Mouse (Mus musculus) cerebral cortex, adult 2 months (tissue): ENCODE measurements around the gene Gm20388.

ENCODE experiments used
- WGBS: fragments of 180-500 bp; shearing (Covaris S2); methylation state at CpG from one replicate; pipeline ENCODE4 v1.1.7; 2018; 5-methylcytosine and 5-hydroxymethylcytosine counted together

Gm20388 gene

DNA sequence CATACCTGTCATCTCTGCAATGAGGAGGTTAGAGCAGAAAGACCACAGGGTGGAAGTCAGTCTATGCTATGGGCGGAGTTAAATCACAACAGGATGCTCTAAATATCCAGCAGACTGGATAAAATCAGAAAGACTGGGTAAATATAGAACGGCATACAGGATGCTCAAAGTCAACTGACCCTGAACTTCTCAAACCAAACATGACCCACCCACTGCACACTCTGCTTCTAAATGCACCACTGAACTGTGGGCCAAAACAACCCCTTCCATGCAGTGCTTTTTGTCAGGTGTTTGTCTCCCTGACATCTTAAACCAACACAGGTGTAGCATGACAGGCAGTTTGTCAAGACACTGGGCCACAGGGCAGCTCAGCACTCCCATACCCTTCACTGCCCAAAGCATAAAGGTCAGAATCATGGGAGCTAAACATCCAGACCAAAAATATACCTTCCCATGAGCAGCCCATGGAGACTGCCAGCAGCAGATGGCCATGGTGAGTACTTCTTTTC lies 3027.0 kb downstream of the Gm20388 start:
- 59% methylated on average over 2 of the region's 2 CpGs for WGBS

DNA sequence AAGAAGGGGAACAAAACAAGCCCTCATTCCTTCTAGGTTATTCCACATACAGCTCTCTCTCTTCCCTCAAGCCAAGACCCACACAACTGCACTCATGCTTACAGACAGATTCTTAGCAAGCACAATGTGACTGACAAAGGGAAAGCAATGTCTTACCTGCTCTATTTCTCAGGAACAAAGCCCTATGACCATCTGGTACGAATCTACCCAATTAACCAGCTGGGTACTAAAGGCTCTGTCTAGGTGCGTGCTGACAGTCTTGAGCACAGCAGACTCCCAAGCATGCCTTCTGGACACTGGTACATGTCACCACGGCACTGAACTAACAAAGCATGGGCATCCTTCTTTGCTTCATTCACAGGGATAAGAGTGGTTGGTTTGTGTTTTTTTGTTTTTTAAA lies 3027.5 kb downstream of the Gm20388 start:
- 41% methylated on average over 3 of the region's 3 CpGs for WGBS

DNA sequence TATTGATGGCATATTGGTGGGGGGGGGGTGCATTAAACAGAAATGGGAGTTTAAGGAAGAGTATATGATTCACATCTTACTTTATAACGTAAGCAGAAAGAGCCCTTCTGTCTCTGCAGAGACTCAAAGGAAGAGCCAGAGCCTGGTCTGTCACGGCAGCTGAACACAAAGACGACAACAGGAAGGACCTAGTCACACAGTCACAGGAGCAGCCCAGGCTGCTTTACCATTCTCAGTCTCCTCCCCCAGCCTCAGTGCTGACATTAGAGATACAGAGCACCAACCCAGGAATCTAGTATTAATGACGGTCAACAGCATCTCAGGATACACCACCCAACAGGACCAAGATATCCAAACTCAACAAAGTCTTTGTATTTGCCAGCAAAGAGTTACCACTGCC lies 3027.9 kb downstream of the Gm20388 start:
- WGBS: 22% methylated on average over 4 of the region's 4 CpGs

DNA sequence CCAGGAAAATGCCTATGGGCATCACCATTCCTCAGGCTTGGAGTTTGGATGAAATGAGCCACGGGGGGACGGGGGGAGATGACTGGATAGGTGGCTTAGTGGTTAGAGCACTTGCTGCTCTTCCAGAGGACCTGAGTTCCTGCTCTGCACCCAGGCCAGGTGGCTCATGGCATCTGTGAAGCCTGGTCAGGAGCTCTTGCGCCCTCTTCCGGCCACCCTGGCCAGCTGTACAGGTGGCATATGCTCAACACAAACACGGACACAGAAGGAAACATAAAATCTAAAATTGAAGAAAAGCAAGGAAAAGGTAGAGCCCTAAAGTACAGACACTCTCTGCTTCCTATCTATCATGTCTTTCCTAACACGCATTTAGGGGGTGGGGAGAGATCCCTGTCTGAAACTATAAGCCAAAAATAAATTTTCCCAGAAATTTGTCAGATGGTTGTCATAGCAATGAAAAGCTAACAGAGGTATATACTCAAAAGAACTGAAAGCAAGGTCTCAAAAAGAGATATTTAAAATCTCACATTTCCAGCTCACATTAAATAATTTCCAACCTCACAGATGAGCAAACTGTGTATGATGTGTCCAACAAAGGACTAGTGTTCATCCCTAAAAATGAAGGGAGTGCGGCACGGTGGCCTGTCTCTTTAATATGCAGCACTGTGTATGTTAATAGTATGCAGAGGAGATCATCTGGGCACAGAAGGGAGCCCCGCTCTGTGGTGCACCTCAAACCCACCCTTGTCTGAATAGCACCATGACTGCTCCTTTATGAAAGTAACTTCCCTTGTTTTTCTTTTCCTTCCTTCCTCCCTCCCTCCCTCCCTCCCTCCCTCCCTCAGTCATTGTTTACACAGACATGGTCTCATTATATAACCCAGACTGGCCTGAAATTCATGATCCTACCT lies 3032.4 kb downstream of the Gm20388 start:
- WGBS: 40% methylated on average over 9 of the region's 9 CpGs

DNA sequence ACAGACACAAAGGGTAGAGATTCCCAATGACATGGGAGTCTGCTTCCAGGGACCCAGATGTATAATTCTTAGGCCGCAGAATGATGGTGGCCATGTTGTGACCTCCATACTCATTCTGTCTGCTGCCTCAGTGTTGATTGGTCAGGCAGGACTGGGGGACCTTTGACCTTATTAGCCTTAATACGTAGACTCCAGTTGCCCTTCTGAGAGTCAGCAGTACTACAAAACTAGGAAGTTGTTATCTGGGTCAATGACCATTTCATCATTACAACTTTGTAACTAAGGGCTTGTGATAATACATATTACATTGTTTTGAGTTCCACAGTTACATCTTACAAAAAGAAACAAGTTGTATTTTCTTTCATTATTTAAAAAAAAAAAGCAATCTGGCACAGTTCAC lies 3035.1 kb downstream of the Gm20388 start:
- 78% methylated on average over 2 of the region's 2 CpGs for WGBS

DNA sequence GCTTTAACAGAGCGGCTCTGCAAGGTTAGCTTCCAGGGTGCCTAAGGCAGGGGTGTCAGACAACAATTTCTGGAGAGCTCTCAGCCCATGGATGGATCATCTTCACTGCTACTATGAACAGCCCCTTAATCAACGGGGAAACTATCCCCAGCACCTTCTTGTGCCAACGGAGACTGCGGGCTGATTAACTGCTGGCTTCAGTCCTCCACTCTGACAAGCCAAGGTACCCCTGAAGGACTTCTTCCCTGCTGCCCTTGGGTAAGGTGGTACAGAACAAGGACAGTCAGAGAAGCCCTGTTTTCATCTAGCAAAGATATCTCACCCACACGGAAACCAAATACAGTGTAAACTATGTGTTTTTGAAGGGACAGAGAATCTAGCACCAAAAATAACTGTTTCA lies 3039.1 kb downstream of the Gm20388 start:
- 52% methylated on average over 5 of the region's 5 CpGs for WGBS

DNA sequence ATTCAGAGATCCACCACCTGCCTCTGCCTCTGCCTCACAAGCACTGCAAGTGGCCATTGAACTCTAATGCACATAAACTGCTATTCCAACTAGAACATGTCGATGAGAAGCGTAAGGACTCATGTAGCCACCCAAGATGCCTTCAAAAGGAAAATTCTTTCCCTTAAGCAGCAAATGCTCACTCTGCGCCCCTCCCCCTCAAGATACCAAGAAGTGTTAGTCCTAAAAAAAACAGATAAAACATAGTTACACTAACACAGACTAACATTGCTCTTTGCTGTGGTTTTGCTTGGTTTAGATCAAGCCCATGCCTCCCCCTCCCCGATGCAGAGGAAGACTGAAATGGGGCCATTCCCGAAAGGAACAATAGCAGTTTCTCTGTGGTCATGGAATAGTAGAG lies 3040.8 kb downstream of the Gm20388 start:
- 46% methylated on average over 5 of the region's 5 CpGs for WGBS

DNA sequence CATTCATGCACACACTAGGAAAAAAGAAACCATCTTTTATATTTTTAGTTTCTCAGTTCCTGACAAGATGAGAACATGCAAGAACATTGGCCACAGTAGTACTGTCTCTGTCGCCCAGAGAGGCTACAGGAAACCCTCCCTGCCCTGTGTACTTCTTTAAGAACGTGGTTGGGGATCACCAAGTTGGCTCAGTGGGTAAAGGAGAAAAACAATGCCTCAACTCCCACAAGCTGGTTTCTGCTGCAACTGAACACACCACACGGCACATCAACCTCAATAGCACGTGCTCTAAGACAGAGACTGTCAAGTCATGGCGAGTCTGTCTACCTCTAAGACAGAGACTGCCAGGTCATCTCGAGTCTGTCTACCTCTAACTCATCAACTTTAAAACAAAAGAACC lies 3042.4 kb downstream of the Gm20388 start:
- WGBS: 52% methylated on average over 6 of the region's 6 CpGs

DNA sequence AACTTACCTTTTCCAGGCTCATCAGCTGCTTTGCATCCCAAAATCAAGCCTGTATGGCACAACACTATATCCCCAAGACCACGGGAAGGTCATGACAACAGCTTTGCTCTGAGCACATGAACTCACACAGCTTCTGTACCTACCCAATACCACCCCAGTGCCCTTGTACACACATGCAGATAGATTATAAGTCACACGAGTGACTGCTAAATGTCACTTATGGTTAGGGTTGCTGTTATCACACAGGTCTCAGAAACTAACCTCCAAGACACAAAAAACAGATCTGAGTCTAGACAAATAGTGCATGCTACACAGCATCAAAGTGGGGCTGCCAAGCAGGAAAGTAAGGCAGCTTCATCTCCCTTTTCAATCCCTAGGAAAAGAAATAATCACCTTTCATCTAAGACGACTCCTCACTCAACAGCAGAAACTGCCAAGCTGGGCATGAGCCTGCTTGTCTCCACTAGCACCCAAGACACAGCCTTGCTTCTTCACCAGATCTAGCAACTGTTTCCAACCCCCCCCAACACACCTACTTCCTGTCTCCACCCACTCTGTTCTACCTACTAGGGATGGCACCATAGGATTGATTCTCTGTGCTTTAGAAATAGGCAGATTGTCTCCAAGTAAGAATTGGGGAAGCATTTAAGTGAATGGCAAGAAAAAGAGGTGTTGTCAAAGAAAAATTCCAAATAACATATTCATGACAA lies 3043.6 kb downstream of the Gm20388 start:
- 43% methylated on average over 3 of the region's 3 CpGs for WGBS

DNA sequence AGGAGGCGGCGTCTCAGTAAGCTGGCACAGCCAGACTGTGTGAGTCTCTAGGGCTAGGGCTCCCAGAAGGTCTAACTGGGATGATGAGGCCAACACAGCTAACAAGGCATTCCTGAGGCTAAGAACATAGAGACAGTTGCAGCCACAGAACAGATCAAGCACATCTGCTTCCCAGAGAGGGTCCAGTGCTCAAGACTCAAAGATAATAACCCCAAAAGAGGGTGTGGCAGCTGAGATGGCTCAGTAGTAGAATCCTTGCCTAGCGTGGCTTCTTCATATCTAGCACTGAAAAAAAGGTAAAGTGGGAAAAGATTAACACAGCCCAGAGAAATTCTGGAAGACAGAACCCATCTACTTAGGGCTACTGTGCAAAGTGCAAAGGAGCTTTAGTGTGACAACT lies 3045.4 kb downstream of the Gm20388 start:
- 44% methylated on average over 3 of the region's 3 CpGs for WGBS

DNA sequence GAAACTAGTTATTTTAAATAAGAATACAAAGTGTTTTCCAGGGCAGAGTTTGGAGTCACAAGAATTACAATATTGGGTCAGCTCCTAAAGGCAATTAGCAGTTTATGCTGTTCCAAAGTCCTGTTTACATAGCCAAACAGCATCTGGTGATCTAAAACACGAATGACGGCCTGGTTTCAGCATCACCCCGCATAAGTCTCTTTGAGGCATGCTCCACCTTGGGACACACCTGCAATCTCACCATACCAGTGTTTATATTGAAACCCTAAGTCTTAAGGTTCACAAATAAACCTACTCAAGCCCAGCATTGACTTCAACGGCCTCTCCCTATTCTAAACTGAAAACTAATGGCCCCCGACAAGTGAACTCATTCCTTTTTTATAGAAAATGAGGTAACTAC lies 3049.7 kb downstream of the Gm20388 start:
- 62% methylated on average over 5 of the region's 5 CpGs for WGBS

DNA sequence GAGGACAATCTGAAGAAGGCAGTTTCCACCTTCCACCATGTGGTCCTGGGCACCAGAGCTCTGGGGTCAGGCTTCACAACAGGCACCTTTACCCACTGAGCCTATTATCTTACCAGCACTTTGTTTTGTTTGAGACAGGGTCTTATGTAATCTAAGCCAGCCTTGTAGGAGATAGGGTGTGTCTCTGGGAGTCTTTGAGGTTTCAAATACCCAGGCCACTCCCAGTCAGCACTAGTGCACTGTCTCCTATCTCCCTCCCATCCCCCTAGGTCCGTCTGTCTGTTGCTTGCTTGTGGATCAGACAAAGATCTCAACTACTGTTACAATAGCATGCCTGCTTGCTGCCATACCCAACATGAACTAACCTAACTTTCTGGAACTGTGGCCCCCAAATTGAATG lies 3050.3 kb downstream of the Gm20388 start:
- WGBS: 42% methylated on average over 1 of the region's 1 CpGs

DNA sequence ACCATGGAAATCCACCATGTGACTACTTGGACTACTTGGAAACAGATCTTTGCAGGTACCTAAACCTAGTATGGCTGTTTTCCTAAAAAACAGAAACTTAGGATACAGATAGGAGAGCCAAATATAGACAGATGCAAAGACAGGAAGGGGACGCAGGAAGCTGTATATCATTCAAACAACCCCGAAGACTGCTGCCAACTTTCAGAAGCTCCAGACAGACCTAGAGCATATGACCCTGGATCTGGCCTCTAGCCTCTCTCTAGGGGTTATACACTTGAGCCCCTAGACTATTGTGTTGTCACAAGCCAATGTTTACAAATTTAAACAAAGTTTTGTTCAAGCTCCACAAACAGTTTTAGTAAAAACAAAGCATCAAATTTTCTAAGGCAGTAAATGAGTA lies 3050.8 kb downstream of the Gm20388 start:
- 31% methylated on average over 2 of the region's 2 CpGs for WGBS

DNA sequence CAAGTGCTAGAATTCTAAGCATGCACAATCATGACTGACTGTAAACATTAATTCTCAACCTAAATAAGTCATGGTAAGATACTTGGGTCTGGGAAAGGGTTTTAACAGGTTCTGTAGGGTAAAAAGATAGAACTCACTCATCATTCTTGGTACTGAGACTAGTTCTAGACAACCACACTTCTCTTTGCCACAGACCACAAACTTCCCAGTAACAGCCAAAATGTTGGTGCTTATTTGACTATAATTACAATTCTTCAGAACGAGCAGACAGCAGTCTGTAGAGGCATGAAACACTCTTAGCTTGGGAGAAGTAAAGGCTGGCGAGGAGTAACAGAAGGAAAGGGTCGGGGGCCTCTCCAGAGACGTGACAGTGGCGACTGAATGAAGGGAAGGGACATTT lies 3051.4 kb downstream of the Gm20388 start:
- 65% methylated on average over 5 of the region's 5 CpGs for WGBS

DNA sequence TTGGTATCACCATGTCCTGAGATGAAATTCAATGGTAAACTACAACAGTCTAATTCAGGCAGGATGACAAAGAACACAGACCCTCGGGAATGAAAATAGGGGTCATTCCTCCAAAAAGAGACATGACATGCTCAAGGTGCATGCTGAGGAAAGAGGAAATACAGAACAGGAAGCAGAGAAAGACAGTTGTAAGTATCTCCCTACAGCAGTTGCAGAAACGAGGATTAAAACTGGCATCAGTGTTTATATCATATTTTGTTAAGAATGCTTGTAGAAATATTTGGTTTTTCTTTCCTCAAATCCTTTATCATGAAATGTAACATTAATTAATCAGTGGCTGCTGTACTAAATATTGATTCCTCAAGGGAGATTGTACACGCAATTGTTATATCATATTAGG lies 3056.0 kb downstream of the Gm20388 start:
- WGBS: 67% methylated on average over 3 of the region's 3 CpGs

DNA sequence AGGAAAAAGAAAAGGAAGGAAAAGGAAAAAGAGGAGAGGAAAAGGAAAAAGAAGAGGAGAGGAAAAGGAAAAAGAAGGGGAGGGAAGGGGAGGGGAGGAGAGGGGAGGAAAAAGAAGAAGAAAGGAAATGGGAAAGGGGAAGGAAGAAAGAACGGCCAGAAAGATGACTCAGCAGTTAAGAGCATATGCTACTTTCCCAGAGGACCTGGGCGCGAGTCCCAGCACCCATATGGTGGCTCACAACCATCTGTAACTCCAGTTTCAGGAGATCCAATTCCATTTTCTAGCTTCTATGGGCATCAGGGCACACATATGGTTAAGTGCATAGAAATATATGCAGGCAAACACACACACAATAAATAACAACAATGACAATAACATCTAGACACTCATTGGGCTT lies 3057.5 kb downstream of the Gm20388 start:
- WGBS: 68% methylated on average over 3 of the region's 3 CpGs

DNA sequence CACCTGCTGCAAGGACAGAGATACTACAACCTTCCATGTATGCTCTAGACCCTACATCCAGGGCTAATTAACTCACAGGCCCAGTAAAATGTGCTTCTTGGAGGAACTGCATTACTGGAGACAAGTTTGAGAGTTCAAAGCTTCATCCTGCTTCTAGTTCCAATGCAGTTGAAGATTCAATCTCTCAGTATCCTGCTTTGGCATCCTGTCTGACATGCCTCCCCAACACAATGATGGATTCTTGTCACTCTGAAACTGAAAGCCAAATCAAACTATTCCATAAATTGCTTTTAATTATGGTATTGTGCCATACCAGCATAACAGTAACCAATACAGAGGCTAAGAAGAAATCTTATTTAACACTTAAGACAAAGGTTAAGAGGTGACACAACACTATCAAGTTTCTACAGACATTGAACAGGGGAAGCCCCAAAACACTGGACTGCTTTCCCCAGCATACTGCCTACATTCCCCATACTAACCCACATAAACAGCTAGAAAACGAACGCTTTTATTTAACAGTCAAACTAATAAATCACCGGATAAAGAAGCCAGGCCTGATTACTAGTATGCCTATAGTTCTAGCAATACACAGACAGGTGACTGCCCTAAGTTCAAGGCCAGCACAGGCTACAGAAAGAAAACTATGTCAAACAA lies 3059.5 kb downstream of the Gm20388 start:
- WGBS: 96% methylated on average over 3 of the region's 3 CpGs

DNA sequence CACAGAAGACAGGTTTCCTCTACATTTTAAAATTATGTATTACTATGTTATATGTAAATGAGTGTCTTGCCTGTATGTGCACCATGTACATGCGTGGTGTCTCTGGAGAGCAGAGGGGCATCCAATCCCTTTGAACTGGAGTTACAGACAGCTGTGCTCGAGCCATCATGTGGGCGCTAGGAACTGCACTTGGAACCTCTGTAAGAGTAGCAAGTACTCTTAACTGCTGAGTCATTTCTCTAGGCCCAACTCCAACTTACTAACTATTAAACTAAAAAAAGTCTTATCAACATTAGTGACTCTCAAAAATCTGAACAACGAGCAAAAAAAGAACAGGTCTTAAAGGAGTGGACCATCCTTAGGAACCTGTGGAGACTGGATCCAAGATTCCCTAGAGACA lies 3065.4 kb downstream of the Gm20388 start:
- WGBS: 63% methylated on average over 4 of the region's 4 CpGs

DNA sequence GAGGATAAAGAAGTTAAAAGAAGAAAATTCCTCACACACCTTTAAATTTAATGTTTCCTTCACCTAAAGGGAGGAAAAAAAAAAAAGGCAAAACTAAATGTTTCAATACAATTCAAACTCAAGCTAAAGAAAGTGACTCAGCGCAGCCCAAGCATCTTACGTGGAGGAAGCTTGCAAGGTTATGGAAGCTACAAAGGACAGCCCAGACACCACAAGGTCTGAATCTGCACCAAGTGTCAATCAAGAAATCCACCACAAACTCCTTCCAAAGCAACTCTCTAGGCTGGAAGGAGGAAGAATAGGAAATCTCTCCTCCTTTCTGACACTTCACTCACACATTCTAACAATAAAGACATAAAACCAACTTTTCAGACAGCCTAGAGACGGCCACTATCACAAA lies 3068.8 kb downstream of the Gm20388 start:
- 50% methylated on average over 3 of the region's 3 CpGs for WGBS

DNA sequence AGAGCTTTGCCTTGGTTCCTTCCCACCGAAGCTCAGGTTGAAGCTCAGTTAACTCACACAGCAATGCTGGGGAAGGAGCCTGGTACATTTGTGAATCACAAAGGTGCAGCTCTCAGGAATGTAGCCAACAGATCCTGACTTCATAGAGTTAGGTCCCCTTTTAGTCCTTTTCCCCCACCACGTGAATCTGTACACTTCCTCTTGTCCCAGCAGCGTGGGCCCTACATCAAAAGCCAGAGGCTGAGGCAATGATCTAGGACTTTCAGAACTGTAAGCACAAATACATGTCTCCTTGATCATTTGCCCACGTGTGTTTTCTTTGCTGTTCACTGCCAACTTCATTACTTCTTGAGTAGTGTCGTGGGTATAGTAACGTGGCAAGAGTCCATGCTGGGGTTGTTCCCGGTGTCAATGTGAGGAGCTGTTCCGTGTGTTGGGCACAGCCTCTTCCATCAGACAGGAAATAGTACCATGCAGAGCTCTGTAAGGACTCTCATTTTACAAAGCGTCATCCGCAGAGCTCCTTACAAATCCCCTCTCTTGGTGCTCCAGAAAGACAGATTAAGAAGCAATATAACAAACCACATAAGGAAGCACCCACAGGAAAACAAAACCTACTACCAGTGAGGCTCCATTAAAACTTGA lies 3069.3 kb downstream of the Gm20388 start:
- 24% methylated on average over 10 of the region's 10 CpGs for WGBS

DNA sequence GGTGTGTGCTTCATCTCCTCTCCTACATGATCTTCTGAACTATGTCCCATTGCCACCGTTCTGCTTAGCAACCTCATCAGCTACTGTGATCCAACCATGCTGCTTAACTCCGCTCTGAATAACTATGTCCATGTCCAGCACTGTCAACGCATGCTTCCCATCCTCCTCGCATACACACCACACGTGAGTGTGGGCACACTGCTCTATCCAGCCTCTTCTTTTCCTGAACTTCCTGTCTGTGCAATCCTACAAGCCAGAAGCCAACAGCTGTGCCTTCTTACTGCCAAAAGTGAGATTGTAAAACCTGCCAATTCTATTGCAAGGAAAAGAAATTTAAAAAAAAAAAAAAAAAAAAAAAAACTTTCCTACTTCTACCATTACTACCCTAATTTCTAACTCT lies 3071.0 kb downstream of the Gm20388 start:
- WGBS: 48% methylated on average over 5 of the region's 5 CpGs
